Mouse (Mus musculus): ENCODE data around the gene Zfp146.
A peak's percentile ranks its signal among the peaks of the same experiment; 100 is the strongest.
"Not testable (repeated sequence)": the region's sequence is repeated elsewhere in the genome, so short reads cannot be mapped to it uniquely, and the experiment has no call there.

Zfp146 gene

GRCm38 (mm10) chr7:30192088-30192487 lies 22.5 kb upstream of the Zfp146 start:
- no peak for DNase-seq (ENCODE audit: low read depth)

DNA sequence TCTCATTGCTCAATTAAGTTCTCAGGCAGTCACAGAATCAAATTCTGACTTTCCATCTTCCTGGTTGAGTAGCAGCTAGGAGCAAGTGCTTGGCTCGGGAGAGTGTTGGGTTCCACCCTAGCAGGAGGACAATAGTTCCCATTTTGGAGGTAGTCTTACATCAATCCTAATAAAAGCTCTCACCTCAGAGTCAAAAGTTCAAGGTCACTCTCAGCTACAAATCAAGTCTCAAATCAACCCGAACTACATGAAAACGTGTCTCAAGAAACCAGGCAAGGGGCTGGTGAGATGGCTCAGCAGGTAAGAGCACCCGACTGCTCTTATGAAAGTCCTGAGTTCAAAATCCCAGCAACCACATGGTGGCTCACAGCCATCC lies 19.6 kb upstream of the Zfp146 start:
- no peak for DNase-seq (ENCODE audit: low read depth)

DNA sequence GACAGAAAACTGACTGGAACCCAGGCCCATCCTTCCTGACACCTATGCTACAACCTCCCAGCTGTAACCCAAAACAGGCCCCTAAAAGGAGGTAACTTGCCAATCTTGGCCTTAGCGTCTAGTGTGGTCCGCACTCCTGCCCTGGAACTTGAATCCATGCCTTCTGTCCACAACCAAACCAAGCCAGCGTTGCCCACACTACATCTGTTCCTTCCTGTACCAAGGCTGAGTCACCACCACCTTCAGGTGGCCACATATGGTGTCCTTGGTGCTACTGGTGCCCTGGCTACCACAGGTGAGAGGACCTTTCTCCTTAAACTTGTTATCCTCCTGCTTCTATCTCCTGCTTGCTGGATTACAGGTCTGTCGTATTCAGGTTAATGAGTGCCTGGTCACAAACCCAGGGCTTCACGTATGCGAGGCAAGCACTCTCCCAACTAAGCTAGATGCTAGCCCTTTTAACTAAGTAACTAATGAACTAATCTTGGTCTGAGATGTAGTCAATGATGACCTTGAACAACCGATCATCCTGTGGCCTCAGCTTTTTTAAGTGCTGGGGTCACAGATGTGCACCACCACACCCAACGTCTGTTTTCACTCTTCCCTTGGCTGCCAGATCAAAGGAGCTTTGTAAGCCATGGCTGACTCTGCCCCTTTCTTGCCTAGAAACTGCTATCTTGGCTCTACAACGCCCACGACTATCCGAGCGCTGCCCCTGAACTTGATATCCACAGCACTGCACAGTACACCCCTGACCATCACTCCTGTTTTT lies 19.0 kb upstream of the Zfp146 start:
- DNase-seq (ENCODE audit: low read depth): no peak

GRCm38 (mm10) chr7:30184641-30185348 lies 15.2 kb upstream of the Zfp146 start:
- DNase-seq (ENCODE audit: low read depth): no peak

GRCm38 (mm10) chr7:30183879-30184289 lies 14.3 kb upstream of the Zfp146 start, which contains the start of gene Cox7a1:
Gene Cox7a1, plus strand, starts transcription at chr7:30184144.
- DNase-seq (ENCODE audit: low read depth): peak; percentile 96

GRCm38 (mm10) chr7:30183189-30183588 lies 13.6 kb upstream of the Zfp146 start:
- DNase-seq (ENCODE audit: low read depth): not testable (repeated sequence)

DNA sequence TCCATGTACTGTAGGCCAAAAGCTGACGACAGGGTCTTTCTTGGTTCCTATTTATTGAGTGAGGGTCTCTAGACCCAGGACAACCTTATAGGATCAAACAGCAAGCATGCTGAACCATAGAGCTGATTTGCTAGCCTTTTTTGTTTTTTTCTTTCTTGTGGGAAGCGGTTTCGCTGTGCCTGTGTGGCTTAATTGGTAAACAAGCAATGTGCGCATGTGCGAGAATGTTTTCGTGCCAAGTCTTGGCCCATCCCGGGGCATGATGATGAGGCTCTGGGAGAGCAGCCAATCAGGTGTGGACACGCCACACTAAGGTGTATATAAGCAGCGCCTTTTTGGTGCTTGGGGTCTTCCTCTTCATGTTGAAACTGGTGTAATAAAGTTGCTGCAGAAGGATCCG lies 12.4 kb upstream of the Zfp146 start:
- DNase-seq (ENCODE audit: low read depth): not testable (repeated sequence)

GRCm38 (mm10) chr7:30181308-30181707 lies 11.8 kb upstream of the Zfp146 start:
- DNase-seq (ENCODE audit: low read depth): peak; percentile 63

- no peak for DNase-seq (ENCODE audit: low read depth)
These were observed 8.7 kb upstream of the Zfp146 start for GRCm38 (mm10) chr7:30178256-30178655.

GRCm38 (mm10) chr7:30176474-30176873 lies 6.9 kb upstream of the Zfp146 start:
- no peak for DNase-seq (ENCODE audit: low read depth)

GRCm38 (mm10) chr7:30170283-30170951 lies 867 bp upstream of the Zfp146 start:
- no peak for DNase-seq (ENCODE audit: low read depth)

- peak; percentile 40 for DNase-seq (ENCODE audit: low read depth)
These were observed 502 bp downstream of the Zfp146 start for GRCm38 (mm10) chr7:30168914-30169582.

- DNase-seq (ENCODE audit: low read depth): no peak
These were observed 4.8 kb downstream of the Zfp146 start for GRCm38 (mm10) chr7:30164745-30165144.

- no peak for DNase-seq (ENCODE audit: low read depth)
These were observed 6.4 kb downstream of the Zfp146 start for GRCm38 (mm10) chr7:30163113-30163512.

DNA sequence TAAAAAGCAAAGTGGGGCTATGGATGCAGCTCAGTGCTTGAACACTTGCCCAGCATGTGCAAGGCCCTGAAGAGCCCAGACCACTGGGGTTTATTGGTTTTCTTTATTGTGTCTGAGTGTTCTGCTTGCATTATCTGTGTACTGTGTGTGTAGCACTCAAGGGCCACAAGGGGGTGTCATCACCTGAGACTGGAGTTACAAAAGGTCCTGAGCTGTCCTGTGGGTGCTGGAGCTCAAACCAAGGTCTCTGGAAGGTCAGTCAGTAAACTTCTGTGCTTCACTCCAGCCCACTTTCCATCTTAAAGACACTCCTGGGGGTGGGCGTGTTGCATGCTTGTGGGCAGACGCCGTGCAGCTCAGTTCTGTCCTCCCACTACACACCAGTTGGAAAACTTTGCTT lies 14.0 kb downstream of the Zfp146 start:
- no peak for DNase-seq (ENCODE audit: low read depth)

DNA sequence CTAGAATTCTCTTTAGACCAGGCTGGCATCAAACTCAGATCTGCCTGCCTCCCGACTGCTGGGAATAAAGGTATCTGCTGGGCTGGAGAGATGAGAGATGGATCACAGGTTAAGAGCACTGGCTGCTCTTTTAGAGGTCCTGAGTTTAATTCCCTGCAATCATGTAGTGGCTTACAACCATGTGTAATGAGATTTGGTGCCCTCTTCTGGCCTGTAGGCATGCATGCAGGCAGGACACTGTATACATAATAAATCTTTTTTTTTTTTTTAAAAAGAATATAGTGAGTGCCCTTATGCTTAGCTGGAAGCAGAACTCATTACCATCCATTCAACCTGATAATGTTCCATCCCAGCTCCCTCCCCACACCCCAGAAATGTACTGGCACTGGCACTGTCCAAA lies 15.5 kb downstream of the Zfp146 start:
- no peak for DNase-seq (ENCODE audit: low read depth)

DNA sequence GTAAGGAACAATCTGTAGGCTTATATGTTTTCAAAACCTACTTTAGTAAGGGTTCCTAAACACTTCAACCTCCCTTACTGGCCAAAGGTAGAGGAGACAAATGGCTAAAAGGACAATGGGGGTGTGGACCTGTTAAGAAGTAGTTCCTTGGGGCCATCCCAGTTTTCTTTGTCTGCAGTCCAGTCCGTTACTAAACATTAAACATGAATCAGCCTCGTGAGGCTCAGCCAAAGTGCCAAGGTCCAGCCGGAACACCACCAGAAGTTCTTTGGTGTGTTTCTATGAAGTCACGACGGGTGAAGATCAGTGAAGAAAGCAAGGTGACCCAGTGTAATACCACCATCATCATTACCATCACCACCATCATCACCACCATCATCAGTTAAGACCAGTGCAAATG lies 22.5 kb downstream of the Zfp146 start:
- DNase-seq (ENCODE audit: low read depth): no peak

GRCm38 (mm10) chr7:30143555-30144209 lies 25.9 kb downstream of the Zfp146 start:
- no peak for DNase-seq (ENCODE audit: low read depth)

DNA sequence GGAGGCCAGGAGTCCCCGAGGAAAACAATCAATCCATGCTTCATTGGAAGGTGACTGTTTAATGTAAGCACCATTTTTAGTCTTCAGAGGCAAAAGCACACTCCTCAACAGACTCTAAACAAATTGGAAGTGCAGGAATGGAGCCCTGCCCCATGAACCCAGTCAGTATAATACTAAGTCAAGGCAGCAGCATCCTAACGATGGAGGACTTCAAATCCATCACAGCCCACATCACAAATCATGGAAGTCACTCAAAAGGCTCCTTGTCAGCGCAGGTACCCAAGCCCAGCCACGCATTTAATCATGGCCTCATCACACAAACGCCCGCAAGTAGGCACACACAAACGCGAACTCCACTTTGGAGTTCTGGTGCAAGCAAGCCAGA lies 26.4 kb downstream of the Zfp146 start:
- DNase-seq (ENCODE audit: low read depth): no peak

GRCm38 (mm10) chr7:30136826-30137225 lies 32.7 kb downstream of the Zfp146 start:
- no peak for DNase-seq (ENCODE audit: low read depth)

GRCm38 (mm10) chr7:30132396-30132795 lies 37.2 kb downstream of the Zfp146 start:
- DNase-seq (ENCODE audit: low read depth): no peak

- DNase-seq (ENCODE audit: low read depth): no peak
These were observed 39.6 kb downstream of the Zfp146 start for GRCm38 (mm10) chr7:30129900-30130299.
